Mouse (Mus musculus) gastrocnemius, adult 18-20 months (tissue): ENCODE measurements around the gene Pde8b. TPM values are rescaled to one million over a fixed set of nuclear protein-coding genes. Genes with fewer than 3 reads are reported as not detected.

Source experiments
- DNase-seq: peaks from one replicate; pipeline ENCODE4 v3.0.0; 2021; ENCODE audit warnings: low spot score
- total RNA-seq, 2 experiments: library from RNA; stranded (reverse); gene quantifications; 2 replicates each; pipeline ENCODE4 v1.2.3; 2021

Pde8b gene
- total RNA-seq, 2 experiments from 2014 or later: 1.6 to 2.9 TPM

- peak; percentile 47 for DNase-seq
Measured at GRCm38 (mm10) chr13:95087358-95087787, 162.8 kb downstream of the Pde8b start.

GRCm38 (mm10) chr13:95086033-95086432 lies 164.1 kb downstream of the Pde8b start:
- DNase-seq: no peak

- no peak for DNase-seq
Measured at GRCm38 (mm10) chr13:95082611-95083010, 167.5 kb downstream of the Pde8b start.

GRCm38 (mm10) chr13:95081082-95081481 lies 169.1 kb downstream of the Pde8b start:
- DNase-seq: peak; percentile 51

- DNase-seq: no peak
Measured at GRCm38 (mm10) chr13:95078492-95078891, 171.6 kb downstream of the Pde8b start.

GRCm38 (mm10) chr13:95077688-95078087 lies 172.4 kb downstream of the Pde8b start:
- no peak for DNase-seq

GRCm38 (mm10) chr13:95076142-95076541 lies 174.0 kb downstream of the Pde8b start:
- DNase-seq: no peak

GRCm38 (mm10) chr13:95073445-95074172 lies 176.5 kb downstream of the Pde8b start:
- DNase-seq: no peak

- no peak for DNase-seq
Measured at GRCm38 (mm10) chr13:95070268-95070667, 179.9 kb downstream of the Pde8b start.

GRCm38 (mm10) chr13:95067854-95068253 lies 182.3 kb downstream of the Pde8b start:
- DNase-seq: no peak

GRCm38 (mm10) chr13:95063390-95064017 lies 186.6 kb downstream of the Pde8b start:
- DNase-seq: no peak

- DNase-seq: no peak
Measured at GRCm38 (mm10) chr13:95058885-95059284, 191.3 kb downstream of the Pde8b start.

- DNase-seq: no peak
Measured at GRCm38 (mm10) chr13:95056501-95057280, 193.4 kb downstream of the Pde8b start.

GRCm38 (mm10) chr13:95055742-95056388 lies 194.3 kb downstream of the Pde8b start:
- no peak for DNase-seq

GRCm38 (mm10) chr13:95052421-95052820 lies 197.7 kb downstream of the Pde8b start:
- DNase-seq: no peak

GRCm38 (mm10) chr13:95050398-95050797 lies 199.7 kb downstream of the Pde8b start:
- no peak for DNase-seq

- no peak for DNase-seq
Measured at GRCm38 (mm10) chr13:95044108-95044507, 206.0 kb downstream of the Pde8b start.

- DNase-seq: no peak
Measured at GRCm38 (mm10) chr13:95040140-95040738, 209.9 kb downstream of the Pde8b start.

- DNase-seq: no peak
Measured at GRCm38 (mm10) chr13:95038200-95038599, 211.9 kb downstream of the Pde8b start.

- no peak for DNase-seq
Measured at GRCm38 (mm10) chr13:95034715-95035114, 215.4 kb downstream of the Pde8b start.

GRCm38 (mm10) chr13:95034094-95034493 lies 216.0 kb downstream of the Pde8b start:
- DNase-seq: no peak
